Mouse (Mus musculus) forebrain, embryonic 15.5 days (tissue): ENCODE measurements at regions not wholly inside any gene's neighbourhood (a gene's known extent, or its start where the extent isn't known, plus 50 kb on each side); places are given as distances from the start of the nearest gene placed in this dataset.
A peak's percentile ranks its signal among the peaks of the same experiment; 100 is the strongest.

Source experiments
- ATAC-seq: fragments of 200-750 bp; cut with Nextera tagmentation; replicated peaks from 2 replicates; pipeline ENCODE4 v1.8.0; 2017; ENCODE audit warnings: mild to moderate bottlenecking, moderate TSS enrichment, moderate library complexity
- H3K27ac ChIP-seq: fragments of 300-500 bp; sonication (generic); replicated peaks from 2 replicates; pipeline ENCODE4 v1.5.1; 2015; ENCODE audit warnings: mild to moderate bottlenecking, inconsistent platforms
- H3K27me3 ChIP-seq: fragments of 300-500 bp; sonication (generic); 2 replicates; pipeline ENCODE4 v1.6.1; 2015; ENCODE audit warnings: inconsistent platforms
- H3K36me3 ChIP-seq: fragments of 300-500 bp; sonication (generic); 2 replicates; pipeline ENCODE4 v1.6.1; 2015; ENCODE audit warnings: mild to moderate bottlenecking, inconsistent platforms
- H3K4me1 ChIP-seq: fragments of 300-500 bp; sonication (generic); 2 replicates; pipeline ENCODE4 v1.6.1; 2015; ENCODE audit warnings: inconsistent platforms
- H3K4me2 ChIP-seq: fragments of 300-500 bp; sonication (generic); replicated peaks from 2 replicates; pipeline ENCODE4 v1.6.1; 2015; ENCODE audit warnings: mild to moderate bottlenecking, inconsistent platforms
- H3K4me3 ChIP-seq: fragments of 300-500 bp; sonication (generic); 2 replicates; pipeline ENCODE4 v1.5.1; 2015; ENCODE audit warnings: mild to moderate bottlenecking, inconsistent platforms
- H3K9ac ChIP-seq: fragments of 300-500 bp; sonication (generic); replicated peaks from 2 replicates; pipeline ENCODE4 v1.6.1; 2015; ENCODE audit warnings: mild to moderate bottlenecking, inconsistent platforms
- H3K9me3 ChIP-seq: fragments of 300-500 bp; sonication (generic); 2 replicates; pipeline ENCODE4 v1.6.1; 2016; ENCODE audit warnings: inconsistent platforms
- WGBS: fragments of 180-500 bp; shearing (Covaris S2); methylation state at CpG from one replicate; pipeline ENCODE4 v1.1.7; 2015; ENCODE audit warnings: mixed read lengths; 5-methylcytosine and 5-hydroxymethylcytosine counted together

GRCm38 (mm10) chr7:50993707-50994106 is 394.7 kb downstream of the 4933405O20Rik start:
- no peak overlapping the region for H3K27ac ChIP-seq
- no peaks in the 10 kb centered on the region for H3K9me3 ChIP-seq
- no peak overlapping the region for H3K4me3 ChIP-seq
- no peak overlapping the region for H3K9ac ChIP-seq
- H3K4me1 ChIP-seq = no peaks in the 10 kb centered on the region
- no peak for ATAC-seq
- no peak overlapping the region for H3K4me2 ChIP-seq
- H3K36me3 ChIP-seq = no peaks in the 10 kb centered on the region
- no peaks in the 10 kb centered on the region for H3K27me3 ChIP-seq
- WGBS = 52% methylated on average over 1 of the region's 1 CpGs

GRCm38 (mm10) chr7:51041899-51042667 is 443.1 kb downstream of the 4933405O20Rik start:
- no peaks in the 10 kb centered on the region for H3K36me3 ChIP-seq
- no peaks in the 10 kb centered on the region for H3K27me3 ChIP-seq
- no peak overlapping the region for H3K4me2 ChIP-seq
- no peaks in the 10 kb centered on the region for H3K4me1 ChIP-seq
- H3K9me3 ChIP-seq = no peaks in the 10 kb centered on the region
- peak; percentile 61; the same call in 1 of the 2 replicates for ATAC-seq
- 48% methylated on average over 3 of the region's 3 CpGs for WGBS
- H3K27ac ChIP-seq = no peak overlapping the region
- H3K9ac ChIP-seq = no peak overlapping the region
- no peak overlapping the region for H3K4me3 ChIP-seq

- Histone ChIP-seq H3K4me3 (no peak overlapping the region), H3K4me2 (no peak overlapping the region), H3K4me1 (no peaks in the 10 kb centered on the region), H3K36me3 (no peaks in the 10 kb centered on the region), H3K27me3 (no peaks in the 10 kb centered on the region), H3K9ac (no peak overlapping the region), H3K27ac (no peak overlapping the region), H3K9me3 (no peaks in the 10 kb centered on the region)
- no peak for ATAC-seq
- 87% methylated on average over 3 of the region's 3 CpGs for WGBS
These were observed 452.5 kb downstream of the 4933405O20Rik start for GRCm38 (mm10) chr7:51051496-51051895.

DNA sequence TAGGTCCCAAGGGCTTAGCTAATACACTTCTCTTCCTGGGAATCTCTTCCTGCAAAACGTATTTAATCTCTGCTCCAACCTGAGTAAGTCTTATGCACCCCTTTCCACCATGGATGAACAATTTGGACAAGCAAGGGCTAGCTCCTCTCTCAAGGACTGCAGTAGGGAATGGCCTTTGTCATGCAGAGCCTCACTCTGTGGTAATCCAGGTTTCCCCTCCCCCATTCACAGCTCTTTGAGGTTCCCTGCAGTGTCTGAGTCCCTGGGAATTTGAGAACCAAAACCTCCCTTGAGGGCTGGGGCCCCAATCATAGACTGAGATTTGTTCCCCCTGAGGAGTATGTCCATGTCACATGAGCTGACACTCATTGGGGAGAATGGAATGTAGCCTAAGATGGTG is 442.5 kb upstream of the Ano5 start:
- Histone ChIP-seq H3K9ac (no peak overlapping the region), H3K9me3 (no peaks in the 10 kb centered on the region), H3K36me3 (no peaks in the 10 kb centered on the region), H3K4me3 (no peak overlapping the region), H3K27ac (no peak overlapping the region), H3K27me3 (no peaks in the 10 kb centered on the region), H3K4me2 (no peak overlapping the region), H3K4me1 (no peaks in the 10 kb centered on the region)
- WGBS = 18% methylated on average over 1 of the region's 1 CpGs
- ATAC-seq = no peak

- H3K4me3 ChIP-seq = no peak overlapping the region
- H3K9ac ChIP-seq = no peak overlapping the region
- H3K9me3 ChIP-seq = no peaks in the 10 kb centered on the region
- ATAC-seq = no peak
- no peak overlapping the region for H3K4me2 ChIP-seq
- H3K27ac ChIP-seq = no peak overlapping the region
- WGBS = 88% methylated on average over 3 of the region's 3 CpGs
- H3K27me3 ChIP-seq = no peaks in the 10 kb centered on the region
- 0 out of 2 replicates have a peak, but pooled peaks cover 6% of the 10 kb centered on the region for H3K4me1 ChIP-seq
- no peaks in the 10 kb centered on the region for H3K36me3 ChIP-seq
These were observed 417.1 kb upstream of the Ano5 start for GRCm38 (mm10) chr7:51093774-51094173.

- Histone ChIP-seq H3K4me1 (no peaks in the 10 kb centered on the region), H3K4me3 (no peak overlapping the region), H3K9me3 (no peaks in the 10 kb centered on the region), H3K27me3 (no peaks in the 10 kb centered on the region), H3K27ac (no peak overlapping the region), H3K9ac (no peak overlapping the region), H3K36me3 (no peaks in the 10 kb centered on the region), H3K4me2 (no peak overlapping the region)
- no peak for ATAC-seq
- 42% methylated on average over 2 of the region's 2 CpGs for WGBS
These were observed 409.7 kb upstream of the Ano5 start for GRCm38 (mm10) chr7:51101166-51101565.

DNA sequence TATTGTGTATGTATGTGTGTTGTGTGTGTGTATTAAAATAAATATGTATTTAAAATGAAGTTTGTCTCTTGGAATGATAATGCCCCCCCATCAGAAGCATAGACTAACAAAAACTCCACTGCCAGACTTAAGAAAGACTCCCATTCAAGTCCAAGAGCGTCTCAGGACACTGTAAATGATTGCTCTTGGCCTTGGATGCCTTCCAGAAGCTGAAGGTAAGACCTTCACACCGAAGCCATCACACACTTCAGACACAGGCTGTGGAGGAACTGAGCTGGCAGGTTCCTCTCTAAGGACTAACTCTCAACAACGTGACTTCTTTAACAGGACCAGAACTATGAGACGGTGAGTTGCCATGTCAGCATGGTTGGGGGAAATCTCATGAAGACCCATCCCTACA is 370.0 kb upstream of the Ano5 start:
- H3K4me2 ChIP-seq = no peak overlapping the region
- H3K9me3 ChIP-seq = no peaks in the 10 kb centered on the region
- ATAC-seq = no peak
- no peaks in the 10 kb centered on the region for H3K27me3 ChIP-seq
- no peak overlapping the region for H3K27ac ChIP-seq
- no peak overlapping the region for H3K4me3 ChIP-seq
- WGBS = 86% methylated on average over 4 of the region's 4 CpGs
- H3K9ac ChIP-seq = no peak overlapping the region
- H3K4me1 ChIP-seq = no peaks in the 10 kb centered on the region
- no peaks in the 10 kb centered on the region for H3K36me3 ChIP-seq

- WGBS = 49% methylated on average over 8 of the region's 8 CpGs
- Histone ChIP-seq H3K27ac (no peak overlapping the region), H3K4me3 (no peak overlapping the region), H3K4me2 (no peak overlapping the region), H3K9ac (no peak overlapping the region), H3K27me3 (no peaks in the 10 kb centered on the region), H3K36me3 (no peaks in the 10 kb centered on the region), H3K4me1 (no peaks in the 10 kb centered on the region), H3K9me3 (no peaks in the 10 kb centered on the region)
- ATAC-seq = no peak
These were observed 335.6 kb upstream of the Ano5 start for GRCm38 (mm10) chr7:51175211-51175610.

- 53% methylated on average over 6 of the region's 6 CpGs for WGBS
- no peaks in the 10 kb centered on the region for H3K4me1 ChIP-seq
- H3K27ac ChIP-seq = no peak overlapping the region
- H3K9me3 ChIP-seq = no peaks in the 10 kb centered on the region
- ATAC-seq = peak; percentile 75
- no peaks in the 10 kb centered on the region for H3K27me3 ChIP-seq
- no peaks in the 10 kb centered on the region for H3K36me3 ChIP-seq
- no peak overlapping the region for H3K9ac ChIP-seq
- no peak overlapping the region for H3K4me3 ChIP-seq
- no peak overlapping the region for H3K4me2 ChIP-seq
These were observed 295.2 kb upstream of the Ano5 start for GRCm38 (mm10) chr7:51215487-51216232.

GRCm38 (mm10) chr7:51216233-51216605 is 294.6 kb upstream of the Ano5 start:
- H3K27me3 ChIP-seq = no peaks in the 10 kb centered on the region
- no peaks in the 10 kb centered on the region for H3K4me1 ChIP-seq
- H3K9ac ChIP-seq = no peak overlapping the region
- 48% methylated on average over 3 of the region's 3 CpGs for WGBS
- no peak; the same call in 1 of the 2 replicates for ATAC-seq
- H3K36me3 ChIP-seq = no peaks in the 10 kb centered on the region
- H3K4me2 ChIP-seq = no peak overlapping the region
- no peaks in the 10 kb centered on the region for H3K9me3 ChIP-seq
- no peak overlapping the region for H3K4me3 ChIP-seq
- H3K27ac ChIP-seq = no peak overlapping the region

GRCm38 (mm10) chr7:51221351-51221750 is 289.5 kb upstream of the Ano5 start:
- H3K9ac ChIP-seq = no peak overlapping the region
- H3K27me3 ChIP-seq = no peaks in the 10 kb centered on the region
- no peaks in the 10 kb centered on the region for H3K36me3 ChIP-seq
- no peaks in the 10 kb centered on the region for H3K4me1 ChIP-seq
- ATAC-seq = no peak
- H3K4me3 ChIP-seq = no peak overlapping the region
- H3K9me3 ChIP-seq = no peaks in the 10 kb centered on the region
- no peak overlapping the region for H3K4me2 ChIP-seq
- no peak overlapping the region for H3K27ac ChIP-seq
- 88% methylated on average over 4 of the region's 4 CpGs for WGBS

DNA sequence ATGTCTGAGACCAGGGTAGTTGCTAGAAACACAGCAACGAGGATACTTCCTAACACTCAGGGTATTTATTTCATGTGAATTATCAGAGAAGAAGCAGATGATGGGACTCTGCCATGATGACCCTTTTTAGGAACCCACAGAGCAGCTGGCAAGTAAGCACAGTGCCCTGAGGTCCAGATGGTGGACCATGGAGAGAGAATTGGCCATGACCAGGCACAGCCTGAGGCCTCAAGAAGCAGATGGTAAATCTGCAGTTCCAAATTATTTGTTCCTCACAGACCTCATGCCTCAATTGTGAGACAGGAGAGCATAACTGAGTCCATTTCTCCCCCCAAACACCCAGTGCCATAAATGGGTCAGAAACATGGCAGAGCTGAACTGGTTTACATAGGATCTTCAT is 289.0 kb upstream of the Ano5 start:
- Histone ChIP-seq H3K4me3 (no peak overlapping the region), H3K36me3 (no peaks in the 10 kb centered on the region), H3K4me2 (no peak overlapping the region), H3K4me1 (no peaks in the 10 kb centered on the region), H3K27me3 (no peaks in the 10 kb centered on the region), H3K9me3 (no peaks in the 10 kb centered on the region), H3K27ac (no peak overlapping the region), H3K9ac (no peak overlapping the region)
- no peak for ATAC-seq
- WGBS = 79% methylated on average over 1 of the region's 1 CpGs
